Mouse (Mus musculus): ENCODE results near the gene Gm13277.
A peak's percentile ranks its signal among the peaks of the same experiment; 100 is the strongest.
"Not testable (repeated sequence)": the region's sequence is repeated elsewhere in the genome, so short reads cannot be mapped to it uniquely, and the experiment has no call there.

Gm13277 gene

DNA sequence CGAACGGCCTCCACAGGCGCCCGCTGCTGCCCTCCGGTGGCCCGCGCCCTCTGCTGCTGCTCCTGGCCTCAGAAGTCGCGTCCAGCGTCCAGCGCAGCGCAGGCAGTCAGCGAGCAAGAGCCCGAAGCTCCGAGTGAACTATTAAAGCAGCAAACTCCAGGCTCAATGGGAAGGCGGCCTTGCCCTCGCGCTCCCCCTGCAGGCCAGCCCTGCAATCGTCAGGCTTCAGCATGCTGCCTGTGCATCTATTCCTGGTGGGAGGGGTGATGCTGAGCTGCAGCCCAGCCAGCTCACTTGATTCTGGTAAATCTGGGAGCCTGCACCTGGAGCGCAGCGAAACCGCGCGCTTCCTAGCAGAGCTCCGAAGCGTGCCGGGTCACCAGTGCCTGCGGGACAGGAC lies at the start of gene Gm13277:
TSS of gene Gm13277 (plus strand) at position 231 of the 400 bp plus-strand sequence.
- DNase-seq = peak; percentile 97

DNA sequence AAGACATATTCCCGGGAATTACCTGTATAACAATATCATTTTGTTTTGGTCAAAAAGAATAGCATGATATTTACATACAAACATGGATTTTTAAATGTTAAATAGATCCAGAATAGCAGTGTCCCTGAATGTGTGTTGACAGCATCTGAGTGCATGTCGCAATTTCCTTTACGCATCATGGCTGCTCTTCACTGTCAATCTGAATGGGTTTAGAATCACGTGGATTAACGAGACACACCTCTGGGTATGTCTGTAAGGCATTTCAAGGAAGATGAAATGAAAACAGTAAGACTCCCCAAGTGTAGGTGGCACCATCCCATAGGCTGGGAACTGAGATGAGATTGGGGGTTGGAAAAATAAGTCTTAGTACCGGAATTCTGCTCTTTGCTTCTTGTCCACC lies 49.4 kb upstream of the Gm13277 start:
- DNase-seq = no peak

DNA sequence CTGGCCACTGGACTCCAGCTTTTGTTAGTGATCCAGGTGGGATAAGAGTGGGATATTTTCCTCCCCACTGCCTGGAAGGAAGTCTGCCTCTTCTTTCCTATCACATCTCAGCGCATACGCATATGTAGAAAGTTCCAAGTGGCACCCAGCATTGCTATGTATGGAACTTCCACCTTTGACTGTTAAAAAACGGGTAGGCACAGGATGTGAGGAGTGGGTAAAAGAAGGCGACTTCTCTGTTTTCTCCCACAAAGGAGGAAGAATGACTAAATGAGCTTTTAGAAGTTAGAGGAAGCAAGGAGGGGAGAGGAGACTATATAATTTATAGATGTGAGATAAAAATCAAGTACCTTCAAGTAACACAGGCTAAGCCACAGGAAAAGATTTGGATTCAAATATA lies 47.0 kb upstream of the Gm13277 start:
- no peak for DNase-seq

DNA sequence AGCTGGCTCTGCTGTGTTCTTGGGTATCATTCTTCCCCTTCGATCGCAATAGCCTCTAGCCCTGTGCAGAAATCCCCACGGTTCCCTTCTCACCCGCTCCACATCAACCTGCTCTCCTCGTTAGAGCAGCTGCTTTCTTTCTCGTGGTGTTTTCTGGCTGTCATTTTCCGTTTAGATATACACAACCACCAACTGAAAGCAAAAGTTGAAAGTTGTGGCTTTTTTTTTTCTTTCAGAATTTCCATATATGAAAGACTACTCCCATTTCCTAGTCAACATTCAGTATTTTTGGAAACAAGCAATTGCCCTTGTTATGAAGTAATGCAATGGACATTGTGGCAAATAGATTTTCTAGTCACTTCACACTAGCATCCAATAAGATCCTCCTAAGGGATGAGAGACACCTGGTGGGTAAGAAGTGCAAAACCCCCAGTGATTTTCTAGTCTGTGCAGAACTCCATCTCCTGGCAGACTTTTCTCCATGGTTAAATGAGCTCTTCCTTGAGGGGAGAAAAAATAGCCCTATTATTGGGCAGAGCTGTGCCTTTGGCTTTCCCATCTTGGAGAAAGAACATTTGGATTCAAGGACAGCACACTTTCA lies 45.6 kb upstream of the Gm13277 start:
- DNase-seq = peak; percentile 50

DNA sequence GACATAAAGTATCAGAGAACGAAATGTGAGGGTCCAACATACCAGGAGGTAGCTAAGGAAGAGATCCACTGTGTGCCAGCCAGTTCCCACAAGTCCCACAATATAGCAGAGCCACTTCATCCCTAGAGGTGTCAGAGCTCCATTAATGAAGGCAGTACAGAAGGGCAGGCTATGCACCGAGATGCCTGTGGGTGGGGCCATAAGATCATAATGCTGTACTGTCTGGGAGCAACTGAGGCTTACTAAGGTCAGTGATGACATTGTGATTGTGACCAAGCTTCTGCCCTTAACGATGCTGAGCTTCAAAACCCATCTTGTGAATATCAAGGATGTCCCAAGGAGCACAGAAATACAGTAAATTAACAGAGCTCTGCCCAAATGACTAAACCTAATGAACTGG lies 44.2 kb upstream of the Gm13277 start:
- peak; percentile 84 for DNase-seq

DNA sequence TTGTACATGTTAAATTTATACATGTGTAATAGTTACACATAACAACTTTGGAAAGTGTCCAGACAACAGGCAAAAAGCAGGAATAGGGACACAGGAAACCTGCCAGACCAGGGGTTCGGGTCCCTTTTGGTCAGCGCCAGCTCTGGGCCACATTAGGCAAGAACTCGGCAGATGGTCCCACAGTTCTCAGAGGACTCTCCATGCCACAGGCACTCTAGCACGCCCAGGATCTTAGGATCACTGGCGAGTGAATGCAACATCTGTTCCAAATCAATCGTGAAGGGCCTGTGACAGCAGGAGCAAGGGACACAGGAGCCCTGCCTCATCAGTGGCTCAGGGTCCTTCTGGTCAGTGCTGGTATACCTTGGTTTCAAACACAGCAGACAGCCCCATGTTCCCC lies 38.5 kb upstream of the Gm13277 start:
- DNase-seq = peak; percentile 70

DNA sequence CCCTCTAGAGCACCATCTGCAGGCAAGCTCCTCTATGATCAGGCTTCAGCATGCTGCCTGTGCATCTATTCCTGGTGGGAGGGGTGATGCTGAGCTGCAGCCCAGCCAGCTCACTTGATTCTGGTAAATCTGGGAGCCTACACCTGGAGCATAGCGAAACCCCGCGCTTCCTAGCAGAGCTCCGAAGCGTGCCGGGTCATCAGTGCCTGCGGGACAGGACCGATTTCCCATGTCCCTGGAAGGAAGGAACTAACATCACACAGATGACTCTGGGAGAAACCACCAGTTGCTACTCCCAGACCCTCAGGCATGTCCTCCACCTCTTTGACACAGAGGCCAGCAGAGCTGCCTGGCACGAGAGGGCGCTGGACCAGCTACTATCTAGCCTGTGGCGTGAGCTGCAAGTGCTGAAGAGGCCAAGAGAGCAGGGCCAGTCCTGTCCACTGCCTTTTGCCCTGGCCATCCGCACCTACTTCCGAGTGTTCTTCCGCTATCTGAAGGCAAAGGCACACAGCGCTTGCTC lies 33.6 kb upstream of the Gm13277 start, which contains the start of gene Gm13271:
TSS of gene Gm13271 (plus strand) at position 51 of the 523 bp plus-strand sequence.
- DNase-seq = peak; percentile 99

DNA sequence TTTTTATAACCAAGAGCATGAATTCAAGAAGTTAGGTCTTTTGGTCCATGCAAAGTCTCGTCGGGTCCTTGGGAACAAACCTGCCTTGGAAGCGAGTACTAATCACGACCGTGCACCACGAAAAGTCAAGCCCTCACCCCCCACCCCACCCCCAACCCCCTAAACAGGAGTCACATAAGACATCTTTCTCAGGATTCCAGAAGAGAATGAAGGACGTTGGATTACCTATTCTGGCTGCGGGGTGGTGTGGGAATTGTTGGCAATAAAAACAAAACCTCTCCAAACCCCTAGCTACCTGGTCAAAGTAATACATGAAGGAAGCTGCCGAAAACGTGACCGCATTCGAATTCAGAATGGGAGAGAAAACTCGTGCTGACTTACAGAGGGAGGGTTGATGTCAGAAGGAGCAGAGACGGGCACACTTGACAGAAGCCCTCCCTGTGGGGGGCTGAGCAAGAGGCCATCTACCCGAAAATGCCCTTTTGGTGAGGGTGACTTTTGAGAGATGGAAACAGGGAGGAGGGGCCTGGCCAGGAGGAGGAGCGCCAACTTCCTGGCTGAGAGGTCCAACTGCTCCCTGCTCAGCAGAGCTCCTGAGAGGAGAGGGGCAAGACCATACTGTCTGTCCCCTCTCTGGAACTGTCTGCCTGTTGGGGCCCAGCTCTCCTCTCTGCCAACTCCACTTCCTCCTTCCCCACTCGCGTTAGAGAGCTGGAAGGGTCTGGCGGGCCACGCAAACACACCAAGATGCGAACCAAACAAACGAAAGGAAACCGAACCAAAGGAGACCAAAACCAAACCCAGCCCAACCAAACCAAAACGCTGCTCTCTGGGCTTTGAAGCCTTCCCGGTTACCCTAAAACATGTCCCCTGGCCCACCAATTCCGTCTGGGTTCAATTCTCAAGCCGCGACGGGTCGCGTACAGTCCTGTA lies 31.6 kb upstream of the Gm13277 start:
- DNase-seq = peak; percentile 89

DNA sequence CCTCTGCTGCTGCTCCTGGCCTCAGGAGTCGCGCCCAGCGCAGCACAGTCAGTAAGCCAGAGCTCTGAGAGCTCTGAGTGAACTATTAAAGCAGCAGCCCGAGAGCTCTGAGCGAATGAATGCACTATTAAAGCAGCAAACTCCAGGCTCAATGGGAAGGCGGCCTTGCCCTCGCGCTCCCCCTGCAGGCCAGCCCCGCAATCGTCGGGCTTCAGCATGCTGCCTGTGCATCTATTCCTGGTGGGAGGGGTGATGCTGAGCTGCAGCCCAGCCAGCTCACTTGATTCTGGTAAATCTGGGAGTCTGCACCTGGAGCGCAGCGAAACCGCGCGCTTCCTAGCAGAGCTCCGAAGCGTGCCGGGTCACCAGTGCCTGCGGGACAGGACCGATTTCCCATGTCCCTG lies 30.8 kb upstream of the Gm13277 start:
- peak; percentile 99 for DNase-seq

DNA sequence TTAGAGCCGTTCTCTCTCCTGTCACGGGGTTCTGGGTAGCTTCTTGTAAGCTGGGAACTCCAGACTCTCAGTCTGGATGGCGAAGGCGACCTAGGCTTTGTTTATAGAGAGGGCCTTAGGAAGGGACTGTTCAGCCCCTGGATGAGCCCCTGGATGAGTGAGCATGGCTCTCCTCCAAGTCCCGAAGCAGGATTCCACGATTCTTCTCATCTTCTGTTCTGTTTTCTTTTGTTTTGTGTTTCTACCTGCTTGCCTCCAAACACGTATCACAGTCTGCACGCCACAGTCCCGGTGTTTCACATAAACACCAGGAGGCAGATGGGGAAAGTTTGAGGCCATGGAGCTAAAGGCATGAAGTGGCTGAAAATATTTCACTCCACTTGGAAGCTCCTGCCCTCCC lies 29.7 kb upstream of the Gm13277 start:
- DNase-seq = peak; percentile 93

DNA sequence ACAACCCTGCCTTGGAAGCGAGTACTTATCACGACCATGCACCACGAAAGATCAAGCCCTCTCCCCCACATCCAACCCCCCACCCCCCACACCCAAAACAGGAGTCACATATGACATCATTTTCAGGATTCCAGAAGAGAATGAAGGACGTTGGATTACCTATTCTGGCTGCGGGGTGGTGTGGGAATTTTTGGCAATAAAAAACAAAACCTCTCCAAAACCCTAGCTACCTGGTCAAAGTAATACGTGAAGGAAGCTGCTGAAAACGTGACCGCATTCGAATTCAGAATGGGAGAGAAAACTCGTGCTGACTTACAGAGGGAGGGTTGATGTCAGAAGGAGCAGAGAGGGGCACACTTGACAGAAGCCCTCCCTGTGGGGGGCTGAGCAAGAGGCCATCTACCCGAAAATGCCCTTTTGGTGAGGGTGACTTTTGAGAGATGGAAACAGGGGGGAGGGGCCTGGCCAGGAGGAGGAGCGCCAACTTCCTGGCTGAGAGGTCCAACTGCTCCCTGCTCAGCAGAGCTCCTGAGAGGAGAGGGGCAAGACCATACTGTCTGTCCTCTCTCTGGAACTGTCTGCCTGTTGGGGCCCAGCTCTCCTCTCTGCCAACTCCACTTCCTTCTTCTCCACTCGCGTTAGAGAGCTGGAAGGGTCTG lies 28.7 kb upstream of the Gm13277 start, which contains the start of gene Gm13283:
TSS of gene Gm13283 (plus strand) at position 510 of the 659 bp plus-strand sequence.
- DNase-seq = peak; percentile 97

DNA sequence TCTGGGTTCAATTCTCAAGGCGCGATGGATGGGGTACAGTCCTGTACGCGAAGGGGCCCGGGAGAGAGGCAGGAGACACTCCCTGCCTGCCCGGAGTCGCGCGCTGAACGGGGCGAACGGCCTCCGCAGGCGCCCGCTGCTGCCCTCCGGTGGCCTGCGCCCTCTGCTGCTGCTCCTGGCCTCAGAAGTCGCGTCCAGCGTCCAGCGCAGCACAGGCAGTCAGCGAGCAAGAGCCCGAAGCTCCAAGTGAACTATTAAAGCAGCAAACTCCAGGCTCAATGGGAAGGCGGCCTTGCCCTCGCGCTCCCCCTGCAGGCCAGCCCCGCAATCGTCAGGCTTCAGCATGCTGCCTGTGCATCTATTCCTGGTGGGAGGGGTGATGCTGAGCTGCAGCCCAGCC lies 28.0 kb upstream of the Gm13277 start:
- DNase-seq = peak; percentile 99

DNA sequence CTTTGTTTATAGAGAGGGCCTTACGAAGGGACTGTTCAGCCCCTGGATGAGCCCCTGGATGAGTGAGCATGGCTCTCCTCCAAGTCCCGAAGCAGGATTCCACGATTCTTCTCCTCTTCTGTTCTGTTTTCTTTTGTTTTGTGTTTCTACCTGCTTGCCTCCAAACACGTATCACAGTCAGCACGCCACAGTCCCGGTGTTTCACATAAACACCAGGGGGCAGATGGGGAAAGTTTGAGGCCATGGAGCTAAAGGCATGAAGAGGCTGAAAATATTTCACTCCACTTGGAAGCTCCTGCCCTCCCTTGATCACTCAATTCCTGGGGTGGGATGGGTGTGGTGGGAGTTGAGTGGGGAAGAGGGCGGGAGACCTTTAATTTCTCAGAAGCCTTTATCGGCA lies 26.7 kb upstream of the Gm13277 start:
- DNase-seq = peak; percentile 98

DNA sequence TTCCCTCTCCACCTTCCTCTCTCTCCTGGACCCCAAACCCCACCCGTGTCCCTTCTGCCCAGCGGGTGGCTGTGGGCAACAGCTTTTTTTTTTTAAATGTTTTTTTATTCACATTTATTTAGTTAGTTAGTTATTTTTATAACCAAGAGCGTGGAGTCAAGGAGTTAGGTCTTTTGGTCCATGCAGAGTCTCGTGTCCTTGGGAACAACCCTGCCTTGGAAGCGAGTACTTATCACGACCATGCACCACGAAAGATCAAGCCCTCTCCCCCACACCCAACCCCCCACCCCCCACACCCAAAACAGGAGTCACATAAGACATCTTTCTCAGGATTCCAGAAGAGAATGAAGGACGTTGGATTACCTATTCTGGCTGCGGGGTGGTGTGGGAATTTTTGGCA lies 26.1 kb upstream of the Gm13277 start:
- DNase-seq = peak; percentile 96

DNA sequence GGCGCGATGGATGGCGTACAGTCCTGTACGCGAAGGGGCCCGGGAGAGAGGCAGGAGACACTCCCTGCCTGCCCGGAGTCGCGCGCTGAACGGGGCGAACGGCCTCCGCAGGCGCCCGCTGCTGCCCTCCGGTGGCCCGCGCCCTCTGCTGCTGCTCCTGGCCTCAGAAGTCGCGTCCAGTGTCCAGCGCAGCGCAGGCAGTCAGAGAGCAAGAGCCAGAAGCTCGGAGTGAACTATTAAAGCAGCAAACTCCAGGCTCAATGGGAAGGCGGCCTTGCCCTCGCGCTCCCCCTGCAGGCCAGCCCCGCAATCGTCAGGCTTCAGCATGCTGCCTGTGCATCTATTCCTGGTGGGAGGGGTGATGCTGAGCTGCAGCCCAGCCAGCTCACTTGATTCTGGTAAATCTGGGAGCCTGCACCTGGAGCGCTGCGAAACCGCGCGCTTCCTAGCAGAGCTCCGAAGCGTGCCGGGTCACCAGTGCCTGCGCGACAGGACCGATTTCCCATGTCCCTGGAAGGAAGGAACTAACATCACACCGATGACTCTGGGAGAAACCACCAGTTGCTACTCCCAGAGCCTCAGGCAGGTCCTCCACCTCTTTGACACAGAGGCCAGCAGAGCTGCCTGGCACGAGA lies 24.9 kb upstream of the Gm13277 start:
- DNase-seq = peak; percentile 98

DNA sequence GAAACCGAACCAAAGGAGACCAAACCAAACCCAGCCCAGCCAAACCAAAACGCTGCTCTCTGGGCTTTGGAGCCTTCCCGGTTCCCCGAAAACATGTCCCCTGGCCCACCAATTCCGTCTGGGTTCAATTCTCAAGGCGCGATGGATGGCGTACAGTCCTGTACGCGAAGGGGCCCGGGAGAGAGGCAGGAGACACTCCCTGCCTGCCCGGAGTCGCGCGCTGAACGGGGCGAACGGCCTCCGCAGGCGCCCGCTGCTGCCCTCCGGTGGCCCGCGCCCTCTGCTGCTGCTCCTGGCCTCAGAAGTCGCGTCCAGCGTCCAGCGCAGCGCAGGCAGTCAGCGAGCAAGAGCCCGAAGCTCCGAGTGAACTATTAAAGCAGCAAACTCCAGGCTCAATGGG lies 14.9 kb upstream of the Gm13277 start, which contains the start of gene Gm13290:
TSS of gene Gm13290 (plus strand) at position 301 of the 400 bp plus-strand sequence.
- DNase-seq = not testable (repeated sequence)

DNA sequence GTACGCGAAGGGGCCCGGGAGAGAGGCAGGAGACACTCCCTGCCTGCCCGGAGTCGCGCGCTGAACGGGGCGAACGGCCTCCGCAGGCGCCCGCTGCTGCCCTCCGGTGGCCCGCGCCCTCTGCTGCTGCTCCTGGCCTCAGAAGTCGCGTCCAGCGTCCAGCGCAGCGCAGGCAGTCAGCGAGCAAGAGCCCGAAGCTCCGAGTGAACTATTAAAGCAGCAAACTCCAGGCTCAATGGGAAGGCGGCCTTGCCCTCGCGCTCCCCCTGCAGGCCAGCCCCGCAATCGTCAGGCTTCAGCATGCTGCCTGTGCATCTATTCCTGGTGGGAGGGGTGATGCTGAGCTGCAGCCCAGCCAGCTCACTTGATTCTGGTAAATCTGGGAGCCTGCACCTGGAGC lies 11.8 kb upstream of the Gm13277 start, which contains the start of gene Gm13289:
TSS of gene Gm13289 (plus strand) at position 301 of the 400 bp plus-strand sequence.
- DNase-seq = not testable (repeated sequence)

DNA sequence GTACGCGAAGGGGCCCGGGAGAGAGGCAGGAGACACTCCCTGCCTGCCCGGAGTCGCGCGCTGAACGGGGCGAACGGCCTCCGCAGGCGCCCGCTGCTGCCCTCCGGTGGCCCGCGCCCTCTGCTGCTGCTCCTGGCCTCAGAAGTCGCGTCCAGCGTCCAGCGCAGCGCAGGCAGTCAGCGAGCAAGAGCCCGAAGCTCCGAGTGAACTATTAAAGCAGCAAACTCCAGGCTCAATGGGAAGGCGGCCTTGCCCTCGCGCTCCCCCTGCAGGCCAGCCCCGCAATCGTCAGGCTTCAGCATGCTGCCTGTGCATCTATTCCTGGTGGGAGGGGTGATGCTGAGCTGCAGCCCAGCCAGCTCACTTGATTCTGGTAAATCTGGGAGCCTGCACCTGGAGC lies 8.9 kb upstream of the Gm13277 start, which contains the start of gene Gm13272:
TSS of gene Gm13272 (plus strand) at position 301 of the 400 bp plus-strand sequence.
- DNase-seq = not testable (repeated sequence)

DNA sequence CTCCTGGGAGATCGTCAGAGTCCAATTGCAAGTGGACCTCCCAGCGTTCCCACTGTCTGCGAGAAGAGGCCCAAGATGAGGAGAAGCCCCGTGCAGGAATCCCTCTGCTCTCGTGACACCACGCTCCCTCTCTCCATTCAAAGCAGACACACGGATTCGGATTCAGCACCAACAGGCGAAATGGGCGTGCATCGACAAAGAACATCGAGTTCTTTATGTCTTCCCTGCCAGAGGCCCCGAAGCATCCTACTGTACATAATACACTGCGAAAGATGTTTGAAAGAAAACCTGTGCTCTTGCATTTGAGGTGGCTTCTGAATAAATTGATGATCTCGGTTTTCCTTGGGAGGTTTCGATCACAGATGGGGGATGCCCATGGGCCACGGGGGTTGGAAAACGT lies 8.1 kb upstream of the Gm13277 start:
- peak; percentile 92 for DNase-seq

DNA sequence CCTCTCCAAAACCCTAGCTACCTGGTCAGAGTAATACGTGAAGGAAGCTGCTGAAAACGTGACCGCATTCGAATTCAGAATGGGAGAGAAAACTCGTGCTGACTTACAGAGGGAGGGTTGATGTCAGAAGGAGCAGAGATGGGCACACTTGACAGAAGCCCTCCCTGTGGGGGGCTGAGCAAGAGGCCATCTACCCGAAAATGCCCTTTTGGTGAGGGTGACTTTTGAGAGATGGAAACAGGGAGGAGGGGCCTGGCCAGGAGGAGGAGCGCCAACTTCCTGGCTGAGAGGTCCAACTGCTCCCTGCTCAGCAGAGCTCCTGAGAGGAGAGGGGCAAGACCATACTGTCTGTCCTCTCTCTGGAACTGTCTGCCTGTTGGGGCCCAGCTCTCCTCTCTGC lies 6.6 kb upstream of the Gm13277 start, which contains the start of gene Ifnz:
TSS of gene Ifnz (plus strand) at position 301 of the 400 bp plus-strand sequence.
- DNase-seq = not testable (repeated sequence)

DNA sequence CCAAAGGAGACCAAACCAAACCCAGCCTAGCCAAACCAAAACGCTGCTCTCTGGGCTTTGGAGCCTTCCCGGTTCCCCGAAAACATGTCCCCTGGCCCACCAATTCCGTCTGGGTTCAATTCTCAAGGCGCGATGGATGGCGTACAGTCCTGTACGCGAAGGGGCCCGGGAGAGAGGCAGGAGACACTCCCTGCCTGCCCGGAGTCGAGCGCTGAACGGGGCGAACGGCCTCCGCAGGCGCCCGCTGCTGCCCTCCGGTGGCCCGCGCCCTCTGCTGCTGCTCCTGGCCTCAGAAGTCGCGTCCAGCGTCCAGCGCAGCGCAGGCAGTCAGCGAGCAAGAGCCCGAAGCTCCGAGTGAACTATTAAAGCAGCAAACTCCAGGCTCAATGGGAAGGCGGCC lies 6.1 kb upstream of the Gm13277 start:
- peak; percentile 94 for DNase-seq

DNA sequence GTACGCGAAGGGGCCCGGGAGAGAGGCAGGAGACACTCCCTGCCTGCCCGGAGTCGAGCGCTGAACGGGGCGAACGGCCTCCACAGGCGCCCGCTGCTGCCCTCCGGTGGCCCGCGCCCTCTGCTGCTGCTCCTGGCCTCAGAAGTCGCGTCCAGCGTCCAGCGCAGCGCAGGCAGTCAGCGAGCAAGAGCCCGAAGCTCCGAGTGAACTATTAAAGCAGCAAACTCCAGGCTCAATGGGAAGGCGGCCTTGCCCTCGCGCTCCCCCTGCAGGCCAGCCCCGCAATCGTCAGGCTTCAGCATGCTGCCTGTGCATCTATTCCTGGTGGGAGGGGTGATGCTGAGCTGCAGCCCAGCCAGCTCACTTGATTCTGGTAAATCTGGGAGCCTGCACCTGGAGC lies 3.0 kb upstream of the Gm13277 start, which contains the start of gene Gm13276:
TSS of gene Gm13276 (plus strand) at position 301 of the 400 bp plus-strand sequence.
- DNase-seq = not testable (repeated sequence)

Data from heart, adult 11 months (tissue).